Mouse (Mus musculus): ENCODE results near the gene Klf3.
"Not testable (repeated sequence)": the region's sequence is repeated elsewhere in the genome, so short reads cannot be mapped to it uniquely, and the experiment has no call there.

Gene Klf3

DNA sequence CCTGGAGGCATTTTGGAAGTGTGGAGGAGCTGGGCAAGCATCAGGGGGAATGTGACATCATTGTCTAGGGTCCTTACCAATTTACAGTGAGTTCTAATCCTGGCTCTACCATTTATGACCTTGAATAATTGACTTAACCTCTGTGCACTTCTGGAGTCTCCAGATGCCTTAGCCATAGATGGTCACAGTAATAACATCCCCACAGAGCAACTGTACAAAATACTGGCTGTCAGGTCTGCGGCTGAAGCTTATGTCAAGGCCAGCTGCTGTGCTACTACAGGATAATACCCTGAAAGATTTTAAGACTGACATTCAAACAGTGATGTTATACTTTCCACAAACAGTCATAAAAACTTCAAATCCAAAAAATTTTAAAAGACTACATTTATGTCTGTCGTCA, 75.3 kb downstream of the Klf3 start:
- DNase-seq (ENCODE audit: low spot score) = no peak

DNA sequence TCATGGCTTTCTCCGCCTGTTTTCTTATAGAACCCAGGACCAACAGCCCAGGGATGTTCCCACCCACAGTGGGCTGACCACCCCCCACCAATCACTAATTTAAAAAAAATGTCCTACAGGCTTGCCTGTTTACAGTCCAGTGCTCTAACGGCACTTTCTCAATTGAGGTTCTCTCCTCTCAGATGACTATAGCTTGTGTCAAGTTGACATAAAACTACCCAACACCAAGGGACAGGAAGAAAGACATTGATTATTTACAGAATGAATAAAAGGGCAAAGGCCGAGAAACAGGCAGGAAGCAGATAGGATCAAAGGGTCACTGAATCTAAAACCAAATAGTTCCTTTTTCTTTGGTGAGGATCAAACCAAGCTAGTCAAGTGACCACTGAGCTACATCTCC, 76.1 kb downstream of the Klf3 start:
- DNase-seq (ENCODE audit: low spot score) = no peak

DNA sequence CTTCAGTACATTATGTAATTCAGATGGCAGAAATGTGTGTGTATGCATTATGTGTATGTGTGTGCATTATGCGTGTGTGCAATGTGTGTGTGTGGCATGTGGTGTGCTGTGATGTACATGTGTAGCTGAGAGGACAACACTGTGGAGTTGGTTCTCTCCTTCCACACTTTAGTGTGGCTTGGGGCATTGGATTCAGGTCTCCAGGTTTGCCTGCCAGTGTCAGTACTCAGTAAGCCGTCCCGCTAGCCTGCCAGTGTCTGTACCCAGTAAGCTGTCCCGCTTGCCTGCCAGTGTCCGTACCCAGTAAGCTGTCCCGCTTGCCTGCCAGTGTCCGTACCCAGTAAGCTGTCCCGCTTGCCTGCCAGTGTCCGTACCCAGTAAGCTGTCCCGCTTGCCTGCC, 78.4 kb downstream of the Klf3 start:
- DNase-seq (ENCODE audit: low spot score) = not testable (repeated sequence)

DNA sequence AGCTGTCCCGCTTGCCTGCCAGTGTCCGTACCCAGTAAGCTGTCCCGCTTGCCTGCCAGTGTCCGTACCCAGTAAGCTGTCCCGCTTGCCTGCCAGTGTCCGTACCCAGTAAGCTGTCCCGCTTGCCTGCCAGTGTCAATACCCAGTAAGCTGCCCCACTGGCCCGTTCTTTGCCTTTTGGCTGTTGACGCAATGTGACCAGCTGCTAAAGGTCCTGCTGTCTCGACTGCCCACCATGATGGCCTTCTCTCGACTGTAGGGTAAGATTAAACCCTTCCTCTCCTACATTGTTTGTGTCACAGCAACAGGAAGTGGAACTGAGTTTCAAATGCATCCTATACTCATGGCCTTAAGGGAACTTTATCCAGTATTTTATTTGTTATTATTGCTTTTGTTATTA, 78.8 kb downstream of the Klf3 start:
- DNase-seq (ENCODE audit: low spot score) = not testable (repeated sequence)
